Mouse (Mus musculus): ENCODE data around the gene Pfkfb4. TPM values are rescaled to one million over a fixed set of nuclear protein-coding genes. Genes with fewer than 3 reads are reported as not detected.

Gene Pfkfb4
- total RNA-seq (2022), result 10 to 100 TPM; 21.5 to 37.8 (median 35.0) TPM

- DNase-seq (ENCODE audit: low spot score in 2 of 2), result peak; percentile 96 to 98
Measured at GRCm38 (mm10) chr9:108991428-108992084, at the start of gene Pfkfb4. TSS of gene Pfkfb4 (plus strand) at chr9:108991778.

- DNase-seq (ENCODE audit: low spot score in 2 of 2), result no peak
Measured at GRCm38 (mm10) chr9:108945111-108945510, 46.5 kb upstream of the Pfkfb4 start.

- no peak for DNase-seq (ENCODE audit: low spot score in 2 of 2)
Measured at GRCm38 (mm10) chr9:108945608-108946007, 46.0 kb upstream of the Pfkfb4 start.

- peak; percentile 56 for DNase-seq (ENCODE audit: low spot score in 2 of 2)
Measured at GRCm38 (mm10) chr9:108949231-108949966, 42.2 kb upstream of the Pfkfb4 start.

- peak in 1 of 2 experiments; percentile 31 for DNase-seq (ENCODE audit: low spot score in 2 of 2)
Measured at GRCm38 (mm10) chr9:108949967-108950728, 41.4 kb upstream of the Pfkfb4 start.

- no peak for DNase-seq (ENCODE audit: low spot score in 2 of 2)
Measured at GRCm38 (mm10) chr9:108953081-108953636, 38.4 kb upstream of the Pfkfb4 start, which contains the start of gene Col7a1. TSS of gene Col7a1 (plus strand) at chr9:108953586.

GRCm38 (mm10) chr9:108955241-108955640, 36.3 kb upstream of the Pfkfb4 start:
- no peak for DNase-seq (ENCODE audit: low spot score in 2 of 2)

GRCm38 (mm10) chr9:108955846-108956245, 35.7 kb upstream of the Pfkfb4 start:
- DNase-seq (ENCODE audit: low spot score in 2 of 2), result no peak

GRCm38 (mm10) chr9:108963577-108963976, 28.0 kb upstream of the Pfkfb4 start:
- DNase-seq (ENCODE audit: low spot score in 2 of 2), result peak in 1 of 2 experiments; percentile 24

GRCm38 (mm10) chr9:108964338-108964737, 27.2 kb upstream of the Pfkfb4 start:
- no peak for DNase-seq (ENCODE audit: low spot score in 2 of 2)

- no peak for DNase-seq (ENCODE audit: low spot score in 2 of 2)
Measured at GRCm38 (mm10) chr9:108970623-108971022, 21.0 kb upstream of the Pfkfb4 start.

GRCm38 (mm10) chr9:108976483-108976882, 15.1 kb upstream of the Pfkfb4 start:
- DNase-seq (ENCODE audit: low spot score in 2 of 2), result no peak

- no peak for DNase-seq (ENCODE audit: low spot score in 2 of 2)
Measured at GRCm38 (mm10) chr9:108977966-108978365, 13.6 kb upstream of the Pfkfb4 start.

- no peak for DNase-seq (ENCODE audit: low spot score in 2 of 2)
Measured at GRCm38 (mm10) chr9:108982498-108982897, 9.1 kb upstream of the Pfkfb4 start.

GRCm38 (mm10) chr9:108983209-108983608, 8.4 kb upstream of the Pfkfb4 start:
- no peak for DNase-seq (ENCODE audit: low spot score in 2 of 2)

- no peak for DNase-seq (ENCODE audit: low spot score in 2 of 2)
Measured at GRCm38 (mm10) chr9:108985710-108986109, 5.9 kb upstream of the Pfkfb4 start, which contains the start of gene Ucn2. TSS of gene Ucn2 (plus strand) at chr9:108986010.

GRCm38 (mm10) chr9:108987704-108988350, 3.8 kb upstream of the Pfkfb4 start:
- DNase-seq (ENCODE audit: low spot score in 2 of 2), result peak; percentile 51 to 64

GRCm38 (mm10) chr9:108989802-108990461, 1.6 kb upstream of the Pfkfb4 start:
- peak in 1 of 2 experiments; percentile 11 for DNase-seq (ENCODE audit: low spot score in 2 of 2)

GRCm38 (mm10) chr9:108990462-108990820, 1.1 kb upstream of the Pfkfb4 start:
- DNase-seq (ENCODE audit: low spot score in 2 of 2), result no peak

GRCm38 (mm10) chr9:108992085-108992469, 499 bp downstream of the Pfkfb4 start:
- no peak for DNase-seq (ENCODE audit: low spot score in 2 of 2)

Measured in gastrocnemius, adult 8-10 months (tissue).